Mouse (Mus musculus) central nervous system, embryonic 18 days (tissue): ENCODE results near the gene Mmp7. TPM values are rescaled to one million over a fixed set of nuclear protein-coding genes. Genes with fewer than 3 reads are reported as not detected.

Source experiments
- polyA plus RNA-seq: library from polyadenylated mRNA; depleted of rRNA; stranded (reverse); fragments of >200 nt; gene quantifications from 2 replicates; pipeline ENCODE4 v1.2.3, GENCODE M21; 2012; rRNA removed

The Mmp7 gene
- 0.14 TPM in 1 of 2 replicates, not detected in the other for polyA plus RNA-seq

DNA sequence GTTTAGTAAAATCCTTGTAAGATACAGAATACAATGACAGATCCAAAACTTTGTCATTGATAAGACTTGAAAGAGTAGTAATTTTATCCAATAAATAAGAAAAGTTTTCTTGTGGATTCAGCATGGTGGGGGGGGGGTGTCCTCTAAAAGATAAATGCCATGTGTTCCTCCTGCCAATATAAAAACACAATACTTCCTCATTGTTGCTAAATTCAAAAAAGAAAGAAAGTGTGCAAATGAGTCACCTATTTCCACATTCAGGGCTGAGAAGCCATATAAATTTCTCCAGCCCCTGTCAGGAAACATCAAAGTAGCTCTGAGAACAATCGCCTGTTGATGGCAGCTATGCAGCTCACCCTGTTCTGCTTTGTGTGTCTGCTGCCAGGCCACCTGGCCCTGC lies at the start of gene Mmp7:
Gene Mmp7 (plus strand): TSS at position 301 of the 400 bp plus-strand sequence.

Other genes starting within 250 kb of the Mmp7 start
- gene Mmp3, start 246.3 kb upstream of the Mmp7 start, polyA plus RNA-seq: not detected in 2 replicates
- gene Mmp10, start 189.7 kb upstream of the Mmp7 start, polyA plus RNA-seq: not detected in 2 replicates
- gene Mmp8, start 133.6 kb upstream of the Mmp7 start, polyA plus RNA-seq: 0.08 and 0.24 TPM in 2 replicates
- gene Mmp27, start 120.7 kb upstream of the Mmp7 start, polyA plus RNA-seq: not detected in 2 replicates
- not detected in 2 replicates for gene Mmp20, start 63.9 kb upstream of the Mmp7 start, polyA plus RNA-seq
- gene Tmem123, start 72.0 kb downstream of the Mmp7 start, polyA plus RNA-seq: 17.6 and 18.1 TPM in 2 replicates
- gene Birc2, start 145.0 kb downstream of the Mmp7 start, polyA plus RNA-seq: 36.3 and 38.5 TPM in 2 replicates
- gene Birc3, start 181.1 kb downstream of the Mmp7 start, polyA plus RNA-seq: 1.8 and 2.0 TPM in 2 replicates